Mouse (Mus musculus): Measurements from ENCODE around the gene Lxn. TPM values are rescaled to one million over a fixed set of nuclear protein-coding genes. Genes with fewer than 3 reads are reported as not detected.

Lxn gene
- total and polyA plus RNA-seq, 3 experiments: 2.6 to 11.0 (median 4.5) TPM

DNA sequence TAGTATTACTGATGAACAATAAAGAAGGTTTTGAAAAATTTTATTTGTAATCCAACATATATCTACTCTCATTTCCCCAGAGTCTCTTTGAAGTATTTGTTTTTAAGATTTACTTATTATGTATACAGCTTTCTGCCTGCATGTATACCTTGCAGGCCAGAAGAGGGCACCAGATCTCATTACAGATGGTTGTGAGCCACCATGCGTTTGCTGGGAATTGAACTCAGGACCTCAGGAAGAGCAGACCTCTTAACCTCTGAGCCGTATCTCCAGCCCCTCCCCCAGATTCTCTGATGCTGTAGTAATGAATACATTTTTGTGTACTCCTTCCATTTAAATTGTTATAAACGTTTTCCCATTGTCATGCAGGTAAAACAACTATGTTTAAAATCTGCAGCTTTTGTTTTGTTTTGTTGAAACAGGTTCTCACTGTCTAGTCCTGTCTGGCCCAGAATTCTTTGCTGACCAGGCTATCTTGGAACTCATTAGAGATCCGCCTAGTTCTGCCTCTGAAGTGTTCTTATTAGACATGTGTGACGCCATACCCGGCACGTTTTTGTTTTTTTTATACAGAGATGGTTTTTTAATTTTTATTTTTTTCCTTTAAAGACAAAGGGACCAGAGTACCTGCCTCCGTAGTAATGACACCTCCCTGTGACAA is 34.3 kb downstream of the Lxn start:
- intact Hi-C loops (cut with DNase I): no loop called here

More for the DNA sequence above, 34.3 kb downstream of the Lxn start:
- H3K27me3 ChIP-seq (ENCODE audit: control insufficient read depth, insufficient read depth, low read length): no peaks in the 10 kb centered on the region
- DNase-seq: no peak
- no peak overlapping the region for H3K9ac ChIP-seq (ENCODE audit: low read depth, low read length)
- TF ChIP-seq POLR2A (IDR thresholded peaks at IDR 0.05; ENCODE audit: insufficient read depth, low read depth, low read length) (no peak), CTCF (IDR thresholded peaks at IDR 0.05) (peak; percentile 28)
- WGBS: 23% methylated on average over 8 of the region's 8 CpGs
- no peak overlapping the region for H3K27ac ChIP-seq
- H3K79me2 ChIP-seq (replicated peaks; ENCODE audit: control insufficient read depth, insufficient read depth, low read length): peaks cover 2% of the 10 kb centered on the region; the same call in 1 of the 2 replicates
- H3K4me3 ChIP-seq: peak overlapping the region; percentile 78
- H3K4me1 ChIP-seq (ENCODE audit: control insufficient read depth, insufficient read depth, low read length): peaks cover 2% of the 10 kb centered on the region; the same call in 1 of the 2 replicates
- no peaks in the 10 kb centered on the region for H3K36me3 ChIP-seq (ENCODE audit: control insufficient read depth, insufficient read depth, low read length)

Other genes with a start within 250 kb of the Lxn start
- gene Mlf1, start 89.8 kb downstream of the Lxn start, total RNA-seq (2021): 100 to 1,000 TPM; 177 to 189 TPM
- 52.7 and 117 TPM in 2 replicates for gene Mlf1, start 89.8 kb downstream of the Lxn start, polyA plus RNA-seq (2012; rRNA removed)
- gene Gm17402, start 88.8 kb downstream of the Lxn start, total RNA-seq (2021): not detected
- not detected in 2 replicates for gene Gm17402, start 88.8 kb downstream of the Lxn start, polyA plus RNA-seq (2012; rRNA removed)
- 100 to 1,000 TPM; 203 to 226 TPM for gene Gfm1, start 33.8 kb downstream of the Lxn start, total RNA-seq (2021)
- 70.9 and 127 TPM in 2 replicates for gene Gfm1, start 33.8 kb downstream of the Lxn start, polyA plus RNA-seq (2012; rRNA removed)
- 1 to 10 TPM in 1 of 2 experiments, under 1 TPM in 1; 0.89 to 1.0 TPM for gene Rarres1, start 51.6 kb upstream of the Lxn start, total RNA-seq (2021)
- gene Rarres1, start 51.6 kb upstream of the Lxn start, polyA plus RNA-seq (2012; rRNA removed): 0.70 and 0.94 TPM in 2 replicates
- 10 to 100 TPM; 24.4 to 28.5 TPM for gene Mfsd1, start 118.8 kb upstream of the Lxn start, total RNA-seq (2021)
- gene Mfsd1, start 118.8 kb upstream of the Lxn start, polyA plus RNA-seq (2012; rRNA removed): 15.3 and 19.5 TPM in 2 replicates